Mouse (Mus musculus) Patski (cell line): ENCODE results near the gene Nhlh2. TPM values are rescaled to one million over a fixed set of nuclear protein-coding genes. Genes with fewer than 3 reads are reported as not detected.
A peak's percentile ranks its signal among the peaks of the same experiment; 100 is the strongest.

Experiments
- ATAC-seq: fragments of 100-300 bp; one replicate; pipeline ENCODE4 v1.8.0; 2021
- CTCF ChIA-PET: fragments of 350-600 bp; sonication (Branson Sonifier 250); formaldehyde crosslinking; loops from one replicate; lab custom pipeline; 2022; ENCODE audit warnings: inconsistent platforms; lab: Charles Lee
- POLR2A ChIA-PET: fragments of 350-600 bp; sonication (Branson Sonifier 250); formaldehyde crosslinking; loops from one replicate; lab custom pipeline; 2022; ENCODE audit warnings: antibody characterized with exemption, inconsistent platforms; lab: Charles Lee
- DNase-seq: peaks from one replicate; pipeline ENCODE4 v3.0.0-alpha.2; 2011; ENCODE audit warnings: low read depth, low spot score
- H3K27me3 ChIP-seq: fragments of 371-371 bp; one replicate; pipeline ENCODE4 v1.5.1; 2021
- CTCF ChIP-seq: fragments of 100-300 bp; IDR thresholded peaks from one replicate; pipeline ENCODE4 v1.5.1; 2021
- in situ Hi-C: fragments of 300-500 bp; cut with MboI; formaldehyde crosslinking; loops from 3 replicates; pipeline ENCODE4 v1.11.1; 2018; ENCODE audit warnings: low pct_unique_long_range_greater_than_20kb, mixed read lengths
- polyA plus RNA-seq: library from polyadenylated mRNA; unstranded; gene quantifications from one replicate; pipeline ENCODE4 v1.2.3, GENCODE M21; 2021

The Nhlh2 gene
- polyA plus RNA-seq, 1 experiment from 2014 or later, result not detected

GRCm38 (mm10) chr3:102024981-102025451, 15.1 kb downstream of the Nhlh2 start:
- ChIA-PET POLR2A (no interaction called here), CTCF (no interaction called here)
- no peak for TF ChIP-seq CTCF
- ATAC-seq (no peak), DNase-seq (no peak)
- in situ Hi-C loops, result no loop called here
- H3K27me3 ChIP-seq, result peaks cover 13% of the 10 kb centered on the region

- no peak for ATAC-seq
- in situ Hi-C loops, result no loop called here
- H3K27me3 ChIP-seq, result peaks cover 13% of the 10 kb centered on the region
- ChIA-PET CTCF (no interaction called here), POLR2A (no interaction called here)
- no peak for DNase-seq
- TF ChIP-seq CTCF, result no peak
These were observed 15.8 kb downstream of the Nhlh2 start for GRCm38 (mm10) chr3:102025659-102026058.

GRCm38 (mm10) chr3:102027880-102028279, 18.0 kb downstream of the Nhlh2 start:
- ATAC-seq (no peak), DNase-seq (no peak)
- in situ Hi-C loops, result no loop called here
- H3K27me3 ChIP-seq, result peaks cover 7% of the 10 kb centered on the region
- POLR2A ChIA-PET, result no interaction called here
- peak; percentile 73 for TF ChIP-seq CTCF
- CTCF ChIA-PET, result interaction anchor here (0.9 to 1.4 kb wide), 4 partner anchors 15 to 41 kb away, joined by 3 to 5 read pairs (median 3); no protein-coding TSS in a partner anchor

- no peak for TF ChIP-seq CTCF
- POLR2A ChIA-PET, result no interaction called here
- DNase-seq (no peak), ATAC-seq (no peak)
- no peaks in the 10 kb centered on the region for H3K27me3 ChIP-seq
- CTCF ChIA-PET, result interaction anchor here (0.7 to 1.3 kb wide), 2 partner anchors 17 to 133 kb away, joined by 3 read pairs; no protein-coding TSS in a partner anchor
- in situ Hi-C loops, result no loop called here
These were observed 27.9 kb downstream of the Nhlh2 start for GRCm38 (mm10) chr3:102037806-102038205.

- ChIA-PET POLR2A (no interaction called here), CTCF (interaction anchor here (1.0 kb wide), 1 partner anchor 19 kb away, joined by 3 read pairs; no protein-coding TSS in a partner anchor)
- TF ChIP-seq CTCF, result no peak
- in situ Hi-C loops, result no loop called here
- H3K27me3 ChIP-seq, result no peaks in the 10 kb centered on the region
- DNase-seq (no peak), ATAC-seq (no peak)
These were observed 28.7 kb downstream of the Nhlh2 start for GRCm38 (mm10) chr3:102038608-102039007.

GRCm38 (mm10) chr3:102041632-102042031, 31.8 kb downstream of the Nhlh2 start:
- ChIA-PET CTCF (no interaction called here), POLR2A (no interaction called here)
- H3K27me3 ChIP-seq, result no peaks in the 10 kb centered on the region
- ATAC-seq, result no peak
- TF ChIP-seq CTCF, result no peak
- DNase-seq, result no peak
- in situ Hi-C loops, result no loop called here

GRCm38 (mm10) chr3:102045071-102045470, 35.2 kb downstream of the Nhlh2 start:
- ChIA-PET CTCF (interaction anchor here (1.0 to 1.4 kb wide), 2 partner anchors 11 to 17 kb away, joined by 3 read pairs; no protein-coding TSS in a partner anchor), POLR2A (no interaction called here)
- TF ChIP-seq CTCF, result peak; percentile 66
- ATAC-seq, result no peak
- no peaks in the 10 kb centered on the region for H3K27me3 ChIP-seq
- DNase-seq, result no peak
- in situ Hi-C loops, result no loop called here

- in situ Hi-C loops, result no loop called here
- ChIA-PET CTCF (no interaction called here), POLR2A (no interaction called here)
- TF ChIP-seq CTCF, result no peak
- no peak for ATAC-seq
- DNase-seq, result no peak
- no peaks in the 10 kb centered on the region for H3K27me3 ChIP-seq
These were observed 37.7 kb downstream of the Nhlh2 start for GRCm38 (mm10) chr3:102047532-102047931.

- no peak for DNase-seq
- no peak for ATAC-seq
- ChIA-PET POLR2A (no interaction called here), CTCF (interaction anchor here (1.2 kb wide), 1 partner anchor 10 kb away, joined by 4 read pairs; no protein-coding TSS in a partner anchor)
- no peaks in the 10 kb centered on the region for H3K27me3 ChIP-seq
- no peak for TF ChIP-seq CTCF
- in situ Hi-C loops, result no loop called here
These were observed 39.6 kb downstream of the Nhlh2 start for GRCm38 (mm10) chr3:102049207-102050104.

GRCm38 (mm10) chr3:102052036-102052435, 42.2 kb downstream of the Nhlh2 start:
- in situ Hi-C loops, result no loop called here
- H3K27me3 ChIP-seq, result no peaks in the 10 kb centered on the region
- DNase-seq (no peak), ATAC-seq (no peak)
- TF ChIP-seq CTCF, result no peak
- ChIA-PET CTCF (no interaction called here), POLR2A (interaction anchor here (0.6 kb wide), 1 partner anchor 110 kb away, joined by 4 read pairs; no protein-coding TSS in a partner anchor)

GRCm38 (mm10) chr3:102053293-102053692, 43.4 kb downstream of the Nhlh2 start:
- CTCF ChIA-PET, result no interaction called here
- POLR2A ChIA-PET, result interaction anchor here (0.6 kb wide), 1 partner anchor 13 kb away, joined by 3 read pairs; no protein-coding TSS in a partner anchor
- no peak for TF ChIP-seq CTCF
- H3K27me3 ChIP-seq, result no peaks in the 10 kb centered on the region
- in situ Hi-C loops, result no loop called here
- DNase-seq, result no peak
- no peak for ATAC-seq
